Mouse (Mus musculus) C3H10T1/2 (cell line): ENCODE data around the gene Tktl2. TPM values are rescaled to one million over a fixed set of nuclear protein-coding genes. Genes with fewer than 3 reads are reported as not detected.

Experiments used
- polyA plus RNA-seq, 2 experiments: library from polyadenylated mRNA; unstranded; fragments of >200 nt; fragmentation: generic; extraction: Trizol; gene quantifications; one replicate each; pipeline ENCODE4 v1.2.1; 2012; ENCODE audit warnings: missing spikeins in 2 of 2

Tktl2 gene
- not detected for polyA plus RNA-seq

DNA sequence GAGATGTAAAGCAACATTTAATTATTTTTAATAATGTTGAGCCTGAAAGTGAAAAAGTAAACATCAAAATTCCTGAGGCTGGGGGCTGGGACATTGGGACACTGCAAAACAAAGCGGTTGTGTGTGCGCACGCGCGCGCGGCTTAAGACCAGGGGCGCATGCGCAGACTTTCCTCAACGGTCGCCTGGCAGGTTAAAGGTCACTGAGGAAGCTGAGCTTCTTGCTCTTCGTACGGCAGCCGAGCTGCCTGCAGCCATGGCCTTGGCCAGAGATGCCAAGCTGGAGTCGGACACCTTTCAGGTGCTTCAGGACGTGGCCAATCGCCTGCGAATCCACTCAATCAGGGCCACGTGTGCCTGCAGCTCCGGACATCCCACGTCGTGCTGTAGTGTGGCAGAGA, at the start of gene Tktl2:
Gene Tktl2, plus strand, starts transcription at position 220 of the 400 bp plus-strand sequence.

DNA sequence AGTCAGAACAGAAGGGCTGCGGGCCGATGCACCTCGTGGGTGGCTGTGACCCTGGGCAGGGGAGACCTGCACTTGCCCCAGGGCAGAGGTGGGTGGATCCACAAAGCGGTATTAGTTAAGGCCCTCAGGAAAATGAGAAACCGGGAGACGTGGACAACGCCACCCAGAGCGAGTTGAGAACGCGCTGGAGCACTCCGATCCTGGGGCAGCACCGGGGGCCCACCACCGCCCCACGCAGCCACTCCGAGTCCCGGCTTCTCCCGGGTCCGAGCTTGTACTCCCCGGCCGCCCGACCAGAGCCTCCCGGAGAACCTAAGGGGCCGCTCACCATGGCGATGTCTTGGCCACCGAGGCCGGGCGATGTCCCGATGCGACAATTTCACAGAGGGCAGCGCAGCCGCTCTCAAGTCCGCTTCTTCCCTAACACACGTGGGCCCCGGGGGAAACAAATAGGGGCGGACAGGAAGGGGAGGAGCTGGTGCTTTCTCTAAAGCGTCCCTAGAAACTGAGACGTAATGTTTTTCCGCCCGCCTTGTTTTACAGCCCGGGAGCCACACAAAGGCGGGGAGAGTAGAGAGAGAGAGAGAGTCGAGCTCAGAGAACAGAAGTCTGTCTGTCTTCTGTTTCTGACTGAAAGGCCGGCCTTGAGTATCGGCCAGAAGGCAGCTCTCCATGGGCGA, 25.3 kb upstream of the Tktl2 start, which contains the start of gene Tma16:
Gene Tma16, minus strand, starts transcription at position 447 of the 680 bp plus-strand sequence.

Other genes with a start within 250 kb of the Tktl2 start
- gene Tma16, start 25.2 kb upstream of the Tktl2 start, polyA plus RNA-seq, result 1 to 10 TPM in 1 of 2 experiments, under 1 TPM in 1; 0.80 to 2.3 TPM
- not detected for gene Npy5r, start 176.4 kb downstream of the Tktl2 start, polyA plus RNA-seq
- under 1 TPM in 1 of 2 experiments, not detected in 1; 0.66 TPM for gene Npy1r, start 185.4 kb downstream of the Tktl2 start, polyA plus RNA-seq